Comparison of ENCODE assay signal across 9 mouse cellular contexts in genomic region chr13:107969961-107970391, GRCm38 (mm10).
A peak's percentile ranks its signal among the peaks of the same experiment; 100 is the strongest.
DNase-seq lines count a peak whose midpoint lies in the region; ATAC-seq lines count a peak whose summit lies in the region.
"Had no signal": no experiment of that assay in that cellular context is flagged by ENCODE, and none has a peak within 500 bp of the region (broad histone marks: within the 10 kb centered on the region; RNA-seq: fewer than 3 reads in every experiment).

No protein-coding gene starts in this region.

- H3K27ac ChIP-seq in heart, embryonic 10.5 days = no peak overlapping the region
- H3K27ac ChIP-seq: liver, embryonic 15.5 days had no signal

- no peaks in the 10 kb centered on the region for H3K27me3 ChIP-seq in heart, embryonic 10.5 days (ENCODE audit: insufficient read depth, poor library complexity, severe bottlenecking)
- H3K27me3 ChIP-seq: liver, embryonic 15.5 days had no signal

- intact Hi-C loops in left cerebral cortex, postnatal 25 days (cut with DNase I) = loop anchor here (5.0 kb wide), 1 partner anchor 78 kb away; no protein-coding TSS in a partner anchor

- no peaks in the 10 kb centered on the region for H3K36me3 ChIP-seq in heart, embryonic 10.5 days
- H3K36me3 ChIP-seq: liver, embryonic 15.5 days had no signal

- no peak for ATAC-seq in monocyte, adult 5-6 weeks (replicated peaks; ENCODE audit: insufficient number of reproducible peaks, low FRiP score, low TSS enrichment, poor library complexity, severe bottlenecking)

- peak overlapping the region; percentile 42 for H3K4me3 ChIP-seq in heart, embryonic 10.5 days
- H3K4me3 ChIP-seq: liver, embryonic 15.5 days had no signal

- 22% methylated on average over 7 of the region's 7 CpGs for WGBS in heart, embryonic 10.5 days

- no peaks in the 10 kb centered on the region for H3K9me3 ChIP-seq in heart, embryonic 10.5 days
- H3K9me3 ChIP-seq: liver, embryonic 15.5 days had no signal

- no peak for DNase-seq in heart, embryonic 10.5 days (ENCODE audit: low spot score)
- DNase-seq in heart, adult 11 months = no peak
- DNase-seq in brain, adult 2 months (ENCODE audit: low read depth, low spot score) = peak; percentile 83
- DNase-seq in frontal cortex, postnatal 36 days (ENCODE audit: low spot score in 2 of 2) = peak; percentile 51 to 63
- peak; percentile 38 to 82 for DNase-seq in left cerebral cortex, postnatal 25 days (ENCODE audit: low spot score in 2 of 2)
- no peak for DNase-seq in thymus, adult 18-20 months
- DNase-seq in c-Kit-positive CD71-positive TER-119-positive erythroid progenitor cells, embryonic 14.5 days (ENCODE audit: low spot score) = no peak

- H3K4me1 ChIP-seq in heart, embryonic 10.5 days = peaks cover 10% of the 10 kb centered on the region
- H3K4me1 ChIP-seq: liver, embryonic 15.5 days had no signal

Comparison
In these comparisons a context has a peak if more than half of its experiments do, and no peak if none do; other contexts are left out.
1. DNase-seq: peak in brain, adult 2 months (single experiment), frontal cortex, postnatal 36 days (2 of 2) and left cerebral cortex, postnatal 25 days (2 of 2); none in heart, embryonic 10.5 days (single experiment), heart, adult 11 months (single experiment), thymus, adult 18-20 months (0 of 2) and c-Kit-positive CD71-positive TER-119-positive erythroid progenitor cells, embryonic 14.5 days (single experiment).